Mouse (Mus musculus): ENCODE measurements around the gene Arid4a.
"Not testable (repeated sequence)": the region's sequence is repeated elsewhere in the genome, so short reads cannot be mapped to it uniquely, and the experiment has no call there.

The Arid4a gene

DNA sequence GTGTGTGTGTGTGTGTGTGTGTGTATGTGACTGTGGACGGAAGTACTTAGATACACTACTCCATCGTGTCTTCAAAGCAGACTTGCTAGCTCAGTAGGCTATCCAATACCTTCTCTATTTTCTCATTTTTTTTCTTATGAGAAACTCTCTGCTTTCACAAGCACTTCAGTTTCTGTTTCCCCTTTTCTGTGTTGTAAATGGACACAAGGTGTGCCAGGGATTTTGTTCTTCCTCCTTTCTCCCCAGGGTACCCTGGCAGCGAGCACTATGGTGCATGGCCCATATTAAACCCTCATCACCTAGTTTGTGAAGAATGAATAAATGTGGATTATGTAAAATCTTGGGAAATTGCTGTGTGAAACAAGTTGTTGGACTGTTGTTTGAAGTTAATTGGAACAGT is 39.7 kb downstream of the Arid4a start:
- no peak for DNase-seq

DNA sequence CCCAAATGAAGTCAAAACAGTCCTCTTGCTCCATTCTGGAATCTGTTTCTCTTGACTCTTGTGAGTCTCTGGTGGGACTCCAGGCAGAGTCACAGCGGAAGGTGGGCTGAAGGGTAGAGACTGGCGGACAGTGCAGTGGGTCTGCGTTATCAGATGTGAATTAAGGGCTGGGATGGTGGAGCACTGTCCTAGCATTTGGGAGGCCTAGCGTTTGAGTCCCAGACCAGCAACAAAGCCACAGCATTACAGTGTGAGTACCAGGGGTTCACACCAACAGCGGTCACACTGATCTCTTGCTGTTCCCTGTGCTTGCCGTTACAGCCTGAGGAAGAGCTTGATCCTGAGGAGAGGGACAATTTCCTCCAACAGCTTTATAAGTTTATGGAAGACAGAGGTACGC is 44.0 kb downstream of the Arid4a start:
- DNase-seq, result no peak

DNA sequence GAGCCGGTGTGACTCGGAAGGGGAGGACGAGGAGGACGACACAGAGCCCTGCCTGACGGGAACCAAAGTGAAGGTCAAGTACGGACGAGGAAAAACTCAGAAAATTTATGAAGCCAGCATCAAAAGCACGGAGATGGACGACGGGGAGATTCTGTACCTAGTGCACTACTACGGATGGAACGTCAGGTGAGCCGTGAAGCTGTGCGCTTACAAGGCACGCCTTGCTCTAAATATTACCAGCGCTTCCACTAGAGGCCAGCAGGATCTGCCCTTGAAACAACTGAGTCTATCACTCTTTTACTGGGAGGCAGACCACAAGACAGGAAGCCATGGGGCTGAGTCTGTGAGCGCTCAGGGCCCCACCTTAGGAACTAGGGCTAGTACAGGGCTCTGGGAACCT is 54.1 kb downstream of the Arid4a start:
- DNase-seq, result no peak

DNA sequence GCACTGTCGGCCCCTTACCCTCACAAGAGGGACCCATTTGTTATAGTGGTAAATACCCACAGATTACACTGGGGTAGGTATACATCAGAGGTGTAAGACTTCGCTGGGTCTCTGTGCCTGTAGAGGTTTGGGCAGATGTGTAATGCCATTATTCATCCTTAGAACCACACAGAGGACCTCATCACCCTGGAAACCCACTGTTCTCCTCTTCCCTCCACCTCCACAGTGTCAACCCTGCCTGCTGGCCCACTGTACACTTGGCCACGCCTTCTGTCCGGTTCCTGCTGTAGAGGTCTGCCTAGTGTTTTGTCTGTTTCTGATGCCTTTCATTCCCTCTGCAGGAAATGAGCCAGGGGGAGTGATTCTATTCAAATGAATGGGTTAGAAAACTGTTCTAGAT is 56.3 kb downstream of the Arid4a start:
- no peak for DNase-seq

DNA sequence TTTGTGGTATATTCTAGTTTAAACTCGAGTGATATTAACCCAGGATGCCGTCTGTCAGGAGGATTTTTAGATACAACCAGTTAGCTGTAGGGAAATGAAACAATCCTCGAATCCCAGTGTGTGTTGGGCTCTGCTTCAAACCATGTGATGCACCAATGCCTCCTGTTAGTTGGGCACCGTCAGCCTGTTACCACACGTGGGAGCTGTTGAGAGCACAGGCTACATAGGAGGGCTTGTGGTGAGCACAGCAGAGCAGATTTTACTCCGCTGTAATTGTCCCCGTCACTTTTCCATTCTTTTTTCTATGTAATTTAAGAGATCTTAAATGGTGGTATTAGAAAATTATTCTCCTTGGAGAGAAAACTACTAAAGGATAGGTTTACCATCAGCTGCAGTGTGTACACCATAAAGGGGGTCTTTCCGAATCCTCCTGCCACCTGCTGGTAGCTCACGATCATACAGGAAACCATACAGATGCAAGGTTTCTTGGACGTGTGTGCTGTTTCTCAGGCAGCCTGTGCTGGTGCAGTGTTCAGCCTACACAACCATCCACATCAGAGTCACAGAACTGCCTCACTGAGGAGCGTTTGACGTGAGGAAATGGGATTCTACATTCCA is 57.4 kb downstream of the Arid4a start:
- DNase-seq, result peak; percentile 21

DNA sequence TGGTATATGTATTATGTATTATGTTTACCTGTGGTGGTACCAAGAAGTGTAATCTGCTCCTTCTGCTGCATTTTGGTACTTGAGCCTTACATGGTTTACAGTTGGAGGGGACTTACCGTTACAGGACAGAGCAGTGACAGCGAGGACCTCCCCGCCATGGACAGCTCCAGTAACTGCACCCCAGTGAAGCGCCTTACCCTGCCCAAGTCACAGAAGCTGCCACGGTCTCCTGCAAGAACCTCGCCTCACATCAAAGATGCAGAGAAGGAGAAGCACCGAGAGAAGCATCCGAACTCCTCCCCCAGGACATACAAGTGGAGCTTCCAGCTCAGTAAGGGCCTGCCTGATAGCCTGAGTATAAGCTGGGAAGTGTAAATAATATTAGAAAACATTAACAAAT is 70.5 kb downstream of the Arid4a start:
- no peak for DNase-seq

DNA sequence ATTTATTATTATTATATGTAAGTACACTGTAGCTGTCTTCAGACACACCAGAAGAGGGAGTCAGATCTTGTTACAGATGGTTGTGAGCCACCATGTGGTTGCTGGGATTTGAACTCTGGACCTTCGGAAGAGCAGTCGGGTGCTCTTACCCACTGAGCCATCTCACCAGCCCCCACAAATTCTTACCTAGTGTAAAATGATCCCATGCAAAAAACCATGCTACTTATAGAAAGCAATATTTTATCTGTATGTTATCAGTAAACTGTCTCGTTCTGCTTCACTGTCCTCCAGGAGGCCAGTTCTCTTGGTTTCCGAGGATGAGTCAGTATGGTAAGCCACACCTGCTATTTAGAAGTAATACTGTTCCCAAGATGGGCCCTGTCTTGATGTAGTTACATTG is 88.5 kb downstream of the Arid4a start:
- DNase-seq, result not testable (repeated sequence)

DNA sequence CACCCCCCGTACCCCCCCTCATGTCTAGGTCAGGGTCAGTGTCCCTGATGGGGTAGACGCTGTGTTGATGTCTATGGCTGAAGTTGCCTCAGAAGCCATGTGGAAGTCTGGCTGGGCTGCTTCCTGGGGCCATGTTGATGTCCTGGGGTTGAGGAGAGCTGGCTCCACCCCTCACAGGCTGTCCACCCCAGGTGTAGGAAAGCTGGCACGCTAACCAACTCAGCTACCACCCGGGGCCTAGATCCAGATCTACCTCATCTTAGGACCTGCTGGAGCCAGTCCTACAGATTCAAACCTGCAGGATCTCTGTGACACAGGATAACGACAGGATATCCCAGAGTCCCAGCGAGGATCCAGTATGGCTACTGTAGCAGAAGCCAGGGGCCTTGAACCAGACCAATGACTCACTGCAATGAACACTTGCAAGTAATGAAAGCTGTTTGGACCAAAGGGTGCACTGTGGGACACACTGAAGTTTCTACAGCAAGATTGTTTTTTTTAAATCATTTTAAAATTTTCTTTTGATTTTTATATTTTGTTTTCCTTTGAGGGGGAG is 91.5 kb downstream of the Arid4a start:
- no peak for DNase-seq

DNA sequence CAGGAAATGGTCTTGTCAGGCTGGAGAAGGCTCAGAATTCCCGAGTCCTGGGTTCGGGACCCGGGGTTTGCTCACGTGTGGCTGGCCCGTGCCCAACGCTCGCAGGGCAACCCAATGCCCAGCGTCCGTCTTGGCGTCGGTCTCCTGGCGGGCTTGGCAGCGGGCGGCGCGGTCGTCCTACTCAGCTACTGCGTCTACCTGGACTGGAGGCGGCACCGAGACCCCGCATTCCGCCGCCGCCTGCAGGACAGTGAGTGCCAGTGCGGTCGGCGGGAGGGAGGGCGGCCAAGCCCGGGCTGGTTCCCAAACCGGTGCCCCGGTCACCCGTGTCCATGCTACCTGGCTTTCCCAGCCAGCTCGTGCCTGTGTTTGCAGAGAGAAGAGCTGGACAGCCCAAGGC is 95.5 kb downstream of the Arid4a start, which contains the start of gene Tomm20l:
Gene Tomm20l (plus strand): TSS at position 98 of the 400 bp plus-strand sequence.
- peak; percentile 42 for DNase-seq

DNA sequence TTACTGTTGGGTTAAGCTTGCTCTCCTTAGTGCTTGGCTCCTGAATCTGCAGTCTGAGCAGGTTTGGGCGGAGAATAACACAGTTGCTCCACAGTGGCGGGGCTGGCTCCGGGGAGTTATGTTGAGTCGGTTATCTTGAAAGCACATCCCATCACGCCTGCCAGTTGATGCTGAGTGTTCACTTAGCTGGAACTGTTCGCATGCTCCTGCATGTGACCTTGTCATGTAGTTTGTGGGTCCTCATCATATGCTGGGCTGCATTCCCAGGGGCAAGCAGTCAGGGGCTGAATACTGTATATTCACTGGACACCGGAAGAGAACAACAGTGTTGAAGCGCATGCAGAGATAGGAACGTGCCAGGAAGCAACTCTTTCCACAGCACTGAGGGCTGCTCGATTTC is 97.3 kb downstream of the Arid4a start:
- no peak for DNase-seq

DNA sequence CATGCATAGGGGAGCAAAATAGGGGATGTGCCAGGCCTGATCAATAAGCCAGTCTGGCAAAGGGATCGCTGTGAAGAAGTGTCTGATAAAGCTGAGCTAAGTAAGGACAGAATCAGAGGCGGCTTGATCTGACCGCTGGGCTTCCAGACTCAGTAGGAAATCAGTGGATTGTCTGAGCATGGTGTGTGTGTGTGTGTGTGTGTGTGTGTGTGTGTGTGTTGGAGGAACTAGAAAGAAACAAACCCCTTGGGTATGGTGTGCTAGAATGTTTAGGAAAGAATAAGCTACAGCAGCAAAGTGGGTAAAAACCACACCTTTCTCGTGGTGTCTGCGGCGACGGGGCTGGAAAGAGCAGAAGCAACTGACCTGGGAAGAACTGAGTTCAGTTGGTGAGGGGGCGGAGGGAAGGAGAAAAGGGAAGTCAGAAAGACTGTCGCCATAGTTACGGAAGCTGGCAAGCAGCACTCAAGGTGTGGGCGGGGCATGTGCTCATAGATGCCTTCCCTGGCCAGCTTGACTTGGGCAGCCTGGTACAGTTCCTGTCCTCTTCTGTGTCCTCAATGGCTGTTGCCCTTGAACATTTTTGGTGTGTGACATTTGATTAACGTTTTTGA is 98.0 kb downstream of the Arid4a start:
- peak; percentile 65 for DNase-seq

DNA sequence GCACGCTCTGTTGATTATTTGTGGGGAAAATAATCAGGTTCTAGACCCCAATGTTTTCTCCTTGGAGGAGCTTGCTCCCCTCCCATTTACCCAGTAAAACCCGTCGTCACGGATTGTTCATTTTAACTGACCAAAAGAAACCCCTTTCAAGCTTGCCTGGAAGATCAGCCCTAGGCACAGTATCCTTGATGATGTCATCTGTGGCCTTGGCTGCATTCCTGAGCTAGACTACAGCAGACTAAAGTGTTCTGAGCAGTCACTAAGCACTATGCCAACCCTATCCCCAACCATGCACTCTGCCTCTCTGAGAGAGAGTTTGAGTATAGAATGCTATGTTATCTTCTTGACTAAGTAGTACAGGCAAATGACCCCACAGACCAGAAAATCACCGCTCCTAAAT is 100.6 kb downstream of the Arid4a start:
- DNase-seq, result no peak

DNA sequence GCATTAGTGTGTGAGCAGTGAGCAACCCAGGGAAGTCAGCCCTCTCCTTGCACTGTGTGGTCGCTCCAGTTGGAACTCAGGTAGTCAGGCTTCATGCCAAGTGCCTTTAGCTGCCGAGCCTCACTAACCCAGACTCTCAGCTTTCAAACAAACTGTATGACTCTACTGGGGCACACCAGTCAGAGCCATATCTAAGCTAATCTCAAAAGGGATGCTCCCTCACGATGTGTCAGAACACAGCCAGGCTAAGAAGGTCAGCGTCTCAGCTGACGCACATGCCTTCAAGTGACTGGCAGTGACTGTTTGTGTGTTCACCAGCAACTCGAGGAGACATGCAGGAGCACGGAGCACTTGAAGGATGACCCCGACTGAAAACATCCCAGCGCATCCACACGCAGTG is 106.9 kb downstream of the Arid4a start:
- no peak for DNase-seq

DNA sequence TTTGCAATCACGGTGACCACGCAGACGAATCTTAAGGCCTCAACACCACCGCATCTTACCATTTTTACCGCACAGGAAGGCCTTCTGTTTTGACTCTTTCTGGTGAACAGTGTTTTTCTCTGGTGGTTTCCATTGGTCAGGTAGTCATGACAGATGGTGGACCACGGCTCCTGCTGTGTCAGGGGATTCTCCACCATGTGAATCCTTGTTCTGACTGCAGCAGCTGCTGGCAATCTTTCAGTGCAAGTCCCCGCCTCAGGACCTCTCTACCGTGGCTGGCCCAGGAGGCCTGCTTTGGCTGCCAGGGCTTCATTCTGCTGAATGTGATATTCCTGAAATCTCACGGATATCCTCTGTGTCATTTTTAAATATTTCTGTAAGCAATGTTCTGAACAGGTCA is 107.5 kb downstream of the Arid4a start:
- DNase-seq, result no peak

DNA sequence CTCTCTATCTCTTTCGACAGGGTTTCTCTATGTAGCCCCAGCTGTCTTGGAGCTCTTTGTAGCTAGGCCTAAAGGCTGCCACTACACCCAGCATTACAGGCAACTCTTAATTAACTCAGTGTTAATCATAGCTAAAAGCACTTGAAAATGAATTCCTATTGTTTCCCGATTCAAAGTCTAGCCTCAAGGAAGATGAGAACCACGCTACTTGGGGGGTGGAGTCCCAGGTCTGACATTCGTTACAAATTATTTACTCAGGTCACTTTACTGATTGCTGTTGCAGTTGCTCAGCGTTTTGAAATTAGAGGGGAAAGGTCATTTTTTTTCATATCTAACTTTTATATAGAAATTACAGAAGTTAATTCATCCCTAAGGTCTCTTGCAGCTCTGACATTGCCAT is 119.8 kb downstream of the Arid4a start:
- DNase-seq, result no peak

DNA sequence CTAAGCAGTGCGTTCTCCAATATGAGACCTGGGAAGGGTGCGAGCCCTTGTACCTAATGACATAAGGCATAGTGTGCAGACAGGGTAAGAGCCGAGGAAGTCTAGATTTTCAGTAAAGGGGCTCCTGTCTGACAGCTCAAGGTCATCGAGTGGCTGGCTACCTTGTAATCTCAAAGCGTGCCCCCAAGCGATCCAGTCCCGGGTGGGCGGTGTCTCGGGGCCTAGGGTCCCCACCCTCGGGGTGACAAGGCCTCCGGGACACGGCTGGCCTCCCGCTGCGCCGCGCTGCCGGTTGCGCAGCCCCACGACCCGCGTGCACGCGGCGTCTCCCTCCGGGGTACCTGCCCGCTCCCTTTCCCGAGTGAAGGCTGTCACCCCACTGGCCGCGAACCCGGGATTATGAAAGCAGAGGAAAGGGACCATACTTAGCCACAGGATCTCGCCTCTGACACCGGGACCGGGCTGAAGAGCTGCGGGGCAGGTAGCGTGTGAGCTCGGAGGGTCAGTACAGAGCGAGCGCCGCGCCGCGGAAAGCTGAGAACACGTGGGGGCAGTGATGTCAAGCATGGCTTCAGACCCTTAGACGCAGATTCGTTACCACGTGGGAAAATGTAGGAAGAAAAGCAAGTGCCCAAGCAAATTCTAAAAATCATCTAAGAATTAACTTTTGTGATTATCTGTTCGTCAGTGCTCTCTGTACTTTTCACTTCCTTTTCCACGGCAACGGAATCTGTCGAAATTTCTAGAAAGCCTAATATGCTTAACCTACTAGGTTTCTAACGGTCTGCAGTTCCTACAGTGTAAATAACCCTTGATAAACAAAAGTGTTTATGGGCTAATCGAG is 120.6 kb downstream of the Arid4a start, which contains the start of the genes Timm9 and 2700049A03Rik:
Gene Timm9 (minus strand): TSS at position 555 of the 844 bp plus-strand sequence.
Gene 2700049A03Rik (plus strand): TSS at position 719 of the 844 bp plus-strand sequence.
- peak; percentile 77 for DNase-seq

DNA sequence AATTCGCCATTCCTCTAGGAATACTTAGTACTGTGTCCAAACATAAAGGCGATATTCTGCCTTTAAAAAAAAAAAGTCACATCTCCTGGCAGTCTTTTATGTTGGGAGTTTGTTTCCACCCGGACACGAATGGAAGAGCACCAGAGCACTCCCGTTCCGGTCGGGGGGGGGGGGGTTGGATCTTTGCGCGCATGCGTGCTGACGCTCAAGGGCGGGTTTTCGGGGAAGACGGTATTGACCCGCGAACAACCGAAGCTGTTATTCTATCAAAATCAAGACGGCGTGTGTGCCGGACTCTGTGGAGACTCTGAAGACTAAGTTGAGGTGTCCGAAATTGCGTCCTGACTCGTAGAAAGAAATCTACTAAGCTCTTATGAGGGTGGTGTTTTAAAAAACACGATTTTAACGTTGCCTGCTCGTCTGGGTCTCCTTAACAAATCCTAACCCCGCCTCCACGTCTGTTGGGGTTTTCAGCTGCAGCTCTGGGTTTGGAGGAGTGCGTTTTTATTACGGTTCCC is 121.2 kb downstream of the Arid4a start:
- peak; percentile 88 for DNase-seq

DNA sequence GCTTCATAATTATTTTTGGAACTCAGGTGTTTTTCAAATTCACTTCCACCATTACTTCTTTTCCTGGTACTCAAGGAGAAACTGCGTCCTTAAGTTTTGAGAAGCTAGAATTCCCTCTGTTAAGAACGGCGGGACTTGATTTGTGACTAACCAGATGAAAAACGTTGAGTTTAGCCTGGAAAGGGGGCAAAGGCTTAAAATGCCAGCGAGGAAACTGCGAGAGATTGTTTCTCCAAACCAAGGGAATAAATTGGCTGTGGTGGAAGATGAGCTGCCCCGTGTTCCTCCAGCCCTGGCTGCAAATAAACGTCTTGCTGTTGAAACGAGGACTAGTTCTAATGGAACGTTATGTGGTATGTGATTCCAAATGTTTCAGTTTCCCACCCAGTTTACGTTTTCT is 121.9 kb downstream of the Arid4a start:
- no peak for DNase-seq

DNA sequence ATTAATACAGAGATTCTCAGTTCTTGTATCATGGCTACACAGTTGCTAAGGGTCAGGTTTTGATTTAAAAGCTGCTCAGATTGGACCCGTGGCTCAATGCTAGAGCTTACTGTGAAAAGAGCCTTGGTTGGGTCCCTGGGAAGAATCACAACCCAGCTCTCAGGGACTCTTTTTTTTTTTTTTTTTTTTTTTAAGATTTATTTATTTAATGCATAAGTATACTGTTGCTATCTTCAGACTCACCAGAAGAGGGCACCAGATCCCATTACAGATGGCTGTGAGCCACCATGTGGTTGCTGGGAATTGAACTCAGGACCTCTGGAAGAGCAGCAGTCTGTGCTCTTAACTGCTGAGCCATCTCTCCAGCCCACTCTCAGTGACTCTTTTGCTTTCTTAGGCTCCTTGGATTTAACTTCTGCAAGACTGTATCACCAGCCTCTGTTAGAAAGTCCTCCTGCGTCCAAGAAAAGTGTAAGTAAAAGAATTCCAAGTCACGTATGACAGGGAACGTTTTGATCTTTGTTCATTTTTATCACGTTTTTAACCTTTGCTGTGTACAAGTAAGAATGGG is 123.6 kb downstream of the Arid4a start:
- DNase-seq, result no peak

DNA sequence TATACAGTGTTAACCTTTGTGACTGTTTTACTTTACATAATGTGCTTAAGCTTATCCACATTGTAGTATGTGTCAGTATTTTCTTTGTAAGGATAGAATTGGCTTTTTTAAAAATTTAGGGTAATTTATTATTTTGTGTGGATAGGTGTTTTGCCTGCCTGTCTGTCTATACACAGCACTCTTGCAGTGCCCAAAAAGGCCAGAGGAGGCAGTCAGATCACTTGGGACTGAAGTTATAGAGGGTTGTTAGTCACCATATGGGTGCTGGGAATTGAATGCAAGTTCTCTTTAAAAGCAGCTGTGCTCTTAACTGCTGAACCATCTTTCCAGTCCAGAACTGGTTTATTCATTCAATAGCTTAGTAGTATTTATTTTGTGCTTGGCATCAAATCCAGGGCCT is 125.4 kb downstream of the Arid4a start:
- DNase-seq, result no peak

DNA sequence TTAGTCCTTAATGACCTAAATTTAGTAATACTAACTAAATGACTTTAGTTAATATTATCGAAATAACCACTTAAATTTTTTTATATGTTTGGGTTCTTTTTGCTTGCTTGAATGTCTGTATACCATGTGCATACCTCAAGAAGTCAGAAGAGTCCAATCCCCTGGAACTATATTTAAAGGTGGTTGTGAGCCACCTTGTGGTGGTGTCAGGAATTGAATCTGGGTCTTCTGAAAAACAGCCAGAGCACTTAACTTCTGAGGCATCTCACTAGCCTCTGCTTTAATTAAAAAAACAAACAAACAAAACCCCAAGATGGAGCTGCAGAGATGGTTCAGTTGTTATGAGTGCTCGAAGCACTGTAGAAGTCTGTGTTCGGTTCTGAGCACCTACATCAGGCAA is 131.9 kb downstream of the Arid4a start:
- DNase-seq, result peak; percentile 54

All from lung, postnatal 14 days (tissue).